Mouse (Mus musculus): Measurements from ENCODE around the gene Ephb2. TPM values are rescaled to one million over a fixed set of nuclear protein-coding genes. Genes with fewer than 3 reads are reported as not detected.

The Ephb2 gene
- polyA plus RNA-seq, 1 experiment: 4.6 TPM

DNA sequence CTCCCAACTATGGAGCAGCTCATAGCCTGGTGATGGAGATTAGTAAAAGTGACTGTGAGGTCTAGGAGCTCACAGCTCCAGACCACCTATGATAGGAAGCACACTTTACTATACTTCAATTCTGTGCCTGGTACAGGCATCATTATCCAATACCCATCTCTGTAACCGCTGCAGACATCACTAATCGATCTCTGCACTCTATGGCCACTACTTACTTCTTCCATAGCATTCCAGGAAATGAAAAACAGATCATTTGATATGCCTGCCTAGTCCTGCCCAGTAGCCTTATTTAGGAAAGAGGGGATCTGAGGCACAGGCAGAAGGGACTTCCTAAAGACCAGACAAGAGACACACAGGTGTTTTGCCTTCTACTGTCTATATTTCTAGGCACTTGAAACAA lies 59.9 kb downstream of the Ephb2 start:
- 79% methylated on average over 2 of the region's 2 CpGs for WGBS
- no peaks in the 10 kb centered on the region for H3K4me1 ChIP-seq (ENCODE audit: control insufficient read depth, insufficient read depth, low read length)
- no peak for DNase-seq
- TF ChIP-seq CTCF (IDR thresholded peaks at IDR 0.05; ENCODE audit: insufficient read depth, low read length) (no peak), POLR2A (IDR thresholded peaks at IDR 0.05; ENCODE audit: borderline replicate concordance, extremely low read depth, low read depth, low read length) (no peak)
- H3K4me3 ChIP-seq (replicated peaks; ENCODE audit: extremely low read depth, low read depth, low read length): no peak overlapping the region

DNA sequence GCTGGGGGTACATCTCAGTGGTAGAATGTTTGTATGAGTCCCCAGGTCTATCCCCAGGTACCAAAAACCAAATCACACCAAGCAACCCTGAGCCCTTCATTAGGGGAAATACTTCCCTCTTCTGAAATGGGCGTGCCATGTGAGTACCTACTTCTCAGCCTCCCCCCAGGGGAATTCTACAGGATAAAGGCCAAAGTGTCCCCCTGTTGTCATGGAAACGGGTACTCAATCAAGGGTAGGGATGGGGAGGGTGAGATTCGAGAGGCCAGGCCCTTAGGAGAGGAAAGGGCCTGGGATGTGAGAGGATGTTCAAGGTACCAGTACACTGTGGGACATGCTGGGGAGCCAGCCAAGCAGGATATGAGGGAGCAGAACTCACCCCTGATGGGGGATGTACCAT lies 61.6 kb downstream of the Ephb2 start:
- Histone ChIP-seq H3K4me3 (replicated peaks; ENCODE audit: extremely low read depth, low read depth, low read length) (no peak overlapping the region), H3K4me1 (ENCODE audit: control insufficient read depth, insufficient read depth, low read length) (no peaks in the 10 kb centered on the region)
- no peak for DNase-seq
- TF ChIP-seq POLR2A (IDR thresholded peaks at IDR 0.05; ENCODE audit: borderline replicate concordance, extremely low read depth, low read depth, low read length) (no peak), CTCF (IDR thresholded peaks at IDR 0.05; ENCODE audit: insufficient read depth, low read length) (no peak)
- 68% methylated on average over 3 of the region's 3 CpGs for WGBS

DNA sequence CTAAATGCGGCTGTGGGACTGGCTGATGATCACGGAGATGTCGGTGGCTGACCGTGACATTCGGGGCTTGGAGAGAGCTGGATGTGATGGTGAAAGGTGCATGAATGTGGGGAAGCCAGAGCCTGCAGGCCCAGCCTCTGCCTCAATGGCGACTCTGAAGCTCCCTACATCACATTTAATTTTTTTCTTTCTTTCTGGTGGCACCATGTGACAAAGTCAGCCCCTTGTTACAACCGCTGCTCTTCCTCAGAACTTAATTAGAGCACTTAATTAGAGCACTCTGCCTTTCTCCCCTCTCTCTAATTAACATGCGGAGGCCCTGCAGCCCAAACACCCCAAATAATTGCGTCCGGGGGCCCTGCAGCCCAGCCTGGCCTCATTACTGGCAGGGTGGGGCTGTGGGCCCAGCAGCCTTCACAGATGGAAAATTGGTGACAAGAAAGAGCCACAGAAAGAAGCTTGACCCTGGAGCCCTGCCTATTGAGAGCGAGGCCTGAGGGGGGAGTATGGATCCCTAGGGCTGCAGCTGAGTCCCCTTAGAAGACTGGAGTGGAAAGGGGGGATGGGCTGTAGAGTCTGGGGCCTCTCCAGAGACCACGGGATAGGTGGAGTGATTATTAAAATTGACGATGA lies 62.7 kb downstream of the Ephb2 start:
- TF ChIP-seq POLR2A (IDR thresholded peaks at IDR 0.05; ENCODE audit: borderline replicate concordance, extremely low read depth, low read depth, low read length) (no peak), CTCF (IDR thresholded peaks at IDR 0.05; ENCODE audit: insufficient read depth, low read length) (no peak)
- no peaks in the 10 kb centered on the region for H3K4me1 ChIP-seq (ENCODE audit: control insufficient read depth, insufficient read depth, low read length)
- DNase-seq: no peak
- 85% methylated on average over 13 of the region's 13 CpGs for WGBS
- H3K4me3 ChIP-seq (replicated peaks; ENCODE audit: extremely low read depth, low read depth, low read length): no peak overlapping the region

DNA sequence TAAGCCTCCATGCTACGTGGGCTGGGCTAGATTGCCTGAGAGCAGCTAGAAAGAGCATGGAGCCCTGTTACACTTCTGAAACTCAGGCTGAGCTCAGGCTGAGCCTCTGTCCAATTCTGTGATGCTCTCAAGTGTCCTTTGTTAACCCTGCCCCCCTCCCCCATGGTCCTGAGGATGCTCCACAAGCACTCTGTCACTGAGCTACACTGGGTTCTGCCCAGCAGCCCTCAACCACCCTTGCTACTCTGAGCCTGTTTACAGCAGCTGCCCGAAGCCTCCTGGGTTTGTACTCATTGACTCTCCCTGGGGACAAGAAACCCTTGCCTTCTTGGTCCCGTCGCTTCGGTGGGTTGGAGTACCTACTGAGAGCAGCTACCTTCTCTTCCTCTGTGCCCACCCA lies 63.5 kb downstream of the Ephb2 start:
- DNase-seq: no peak
- 90% methylated on average over 5 of the region's 5 CpGs for WGBS
- Histone ChIP-seq H3K4me3 (replicated peaks; ENCODE audit: extremely low read depth, low read depth, low read length) (no peak overlapping the region), H3K4me1 (ENCODE audit: control insufficient read depth, insufficient read depth, low read length) (no peaks in the 10 kb centered on the region)
- TF ChIP-seq POLR2A (IDR thresholded peaks at IDR 0.05; ENCODE audit: borderline replicate concordance, extremely low read depth, low read depth, low read length) (no peak), CTCF (IDR thresholded peaks at IDR 0.05; ENCODE audit: insufficient read depth, low read length) (no peak)

DNA sequence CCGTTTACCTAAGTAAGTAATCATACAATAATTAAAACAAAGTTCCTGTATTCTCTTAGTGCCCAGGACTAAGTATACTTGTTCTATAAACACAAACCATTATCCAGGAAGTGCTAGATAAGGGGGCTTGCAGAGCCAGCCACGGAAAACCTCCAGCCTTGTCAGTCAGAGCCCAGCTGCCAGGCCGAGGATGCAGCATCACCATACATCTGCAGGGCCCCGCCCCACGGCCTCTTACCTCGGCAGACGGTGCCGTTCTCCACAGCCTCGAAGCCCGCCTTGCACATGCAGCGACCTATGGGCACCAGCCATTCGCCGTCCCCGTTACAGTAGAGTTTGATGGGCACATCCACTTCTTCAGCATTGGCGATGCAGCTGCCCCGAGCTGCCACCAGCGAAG lies 65.1 kb downstream of the Ephb2 start:
- TF ChIP-seq POLR2A (IDR thresholded peaks at IDR 0.05; ENCODE audit: borderline replicate concordance, extremely low read depth, low read depth, low read length) (no peak), CTCF (IDR thresholded peaks at IDR 0.05; ENCODE audit: insufficient read depth, low read length) (no peak)
- Histone ChIP-seq H3K4me3 (replicated peaks; ENCODE audit: extremely low read depth, low read depth, low read length) (no peak overlapping the region), H3K4me1 (ENCODE audit: control insufficient read depth, insufficient read depth, low read length) (no peaks in the 10 kb centered on the region)
- DNase-seq: no peak
- 70% methylated on average over 17 of the region's 17 CpGs for WGBS

DNA sequence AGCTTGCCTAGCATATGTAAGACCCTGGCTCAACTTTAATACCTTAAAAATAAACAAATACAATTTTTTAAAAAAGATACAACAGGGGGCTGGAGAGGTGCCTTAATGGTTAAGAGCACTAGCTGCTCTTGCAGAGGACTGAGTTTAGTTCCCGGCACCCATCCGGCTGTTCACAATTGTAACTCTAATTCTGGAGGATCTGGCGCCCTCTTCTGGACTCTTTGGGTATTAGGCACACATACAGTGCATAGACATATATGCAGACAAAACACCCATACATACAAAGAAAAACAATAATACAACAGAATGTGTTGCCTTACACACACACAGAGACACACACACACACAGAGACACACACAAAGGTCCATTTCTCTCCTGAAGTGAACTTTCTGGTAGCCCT lies 67.3 kb downstream of the Ephb2 start:
- TF ChIP-seq CTCF (IDR thresholded peaks at IDR 0.05; ENCODE audit: insufficient read depth, low read length) (no peak), POLR2A (IDR thresholded peaks at IDR 0.05; ENCODE audit: borderline replicate concordance, extremely low read depth, low read depth, low read length) (no peak)
- no peak for DNase-seq
- 87% methylated on average over 3 of the region's 3 CpGs for WGBS
- Histone ChIP-seq H3K4me1 (ENCODE audit: control insufficient read depth, insufficient read depth, low read length) (no peaks in the 10 kb centered on the region), H3K4me3 (replicated peaks; ENCODE audit: extremely low read depth, low read depth, low read length) (no peak overlapping the region)

DNA sequence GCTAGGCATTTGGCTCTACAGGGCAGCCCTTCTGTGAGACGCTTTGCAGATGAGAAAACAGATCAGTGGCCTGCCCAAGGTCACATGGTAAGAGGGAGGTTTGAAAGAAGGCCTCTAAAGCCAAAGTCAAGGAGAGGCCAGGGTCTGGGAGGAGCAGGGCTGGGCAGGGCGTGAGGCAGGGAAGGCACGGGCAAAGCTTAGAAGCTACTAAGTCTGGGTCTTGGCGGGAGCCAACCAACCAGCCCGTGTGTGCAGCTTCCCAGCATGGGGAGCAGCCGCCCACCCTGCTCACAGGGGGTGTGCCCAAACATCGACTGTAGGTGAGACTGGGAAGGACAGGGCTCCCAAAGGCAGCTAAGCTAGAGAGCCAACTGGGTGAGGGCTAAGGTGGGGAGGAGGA lies 70.7 kb downstream of the Ephb2 start:
- TF ChIP-seq CTCF (IDR thresholded peaks at IDR 0.05; ENCODE audit: insufficient read depth, low read length) (no peak), POLR2A (IDR thresholded peaks at IDR 0.05; ENCODE audit: borderline replicate concordance, extremely low read depth, low read depth, low read length) (no peak)
- H3K4me1 ChIP-seq (ENCODE audit: control insufficient read depth, insufficient read depth, low read length): no peaks in the 10 kb centered on the region
- no peak for DNase-seq
- WGBS: 59% methylated on average over 7 of the region's 7 CpGs
- no peak overlapping the region for H3K4me3 ChIP-seq (replicated peaks; ENCODE audit: extremely low read depth, low read depth, low read length)

DNA sequence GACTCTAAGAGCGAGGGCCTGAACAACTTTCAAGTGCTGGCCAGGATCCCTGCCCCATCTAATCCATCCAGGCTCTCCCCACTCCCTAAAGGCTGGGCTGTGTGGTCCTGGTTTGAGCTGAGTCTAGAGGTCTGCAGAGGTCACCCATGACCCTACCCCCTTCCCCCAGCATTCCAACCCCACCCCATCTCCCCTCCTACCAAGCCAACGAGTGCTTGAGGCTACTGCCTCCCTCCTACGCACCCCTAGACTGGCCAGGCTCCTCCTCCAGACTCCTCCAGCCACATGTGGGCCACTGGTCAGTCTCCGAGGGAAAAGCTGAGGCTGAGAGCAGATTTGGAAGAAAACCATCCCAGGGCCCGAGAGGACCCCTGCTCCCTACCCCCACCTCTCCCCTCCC lies 72.4 kb downstream of the Ephb2 start:
- Histone ChIP-seq H3K4me3 (replicated peaks; ENCODE audit: extremely low read depth, low read depth, low read length) (no peak overlapping the region), H3K4me1 (ENCODE audit: control insufficient read depth, insufficient read depth, low read length) (no peaks in the 10 kb centered on the region)
- 46% methylated on average over 5 of the region's 5 CpGs for WGBS
- no peak for TF ChIP-seq CTCF (IDR thresholded peaks at IDR 0.05; ENCODE audit: insufficient read depth, low read length)
- no peak for TF ChIP-seq POLR2A (IDR thresholded peaks at IDR 0.05; ENCODE audit: borderline replicate concordance, extremely low read depth, low read depth, low read length)
- DNase-seq: no peak

DNA sequence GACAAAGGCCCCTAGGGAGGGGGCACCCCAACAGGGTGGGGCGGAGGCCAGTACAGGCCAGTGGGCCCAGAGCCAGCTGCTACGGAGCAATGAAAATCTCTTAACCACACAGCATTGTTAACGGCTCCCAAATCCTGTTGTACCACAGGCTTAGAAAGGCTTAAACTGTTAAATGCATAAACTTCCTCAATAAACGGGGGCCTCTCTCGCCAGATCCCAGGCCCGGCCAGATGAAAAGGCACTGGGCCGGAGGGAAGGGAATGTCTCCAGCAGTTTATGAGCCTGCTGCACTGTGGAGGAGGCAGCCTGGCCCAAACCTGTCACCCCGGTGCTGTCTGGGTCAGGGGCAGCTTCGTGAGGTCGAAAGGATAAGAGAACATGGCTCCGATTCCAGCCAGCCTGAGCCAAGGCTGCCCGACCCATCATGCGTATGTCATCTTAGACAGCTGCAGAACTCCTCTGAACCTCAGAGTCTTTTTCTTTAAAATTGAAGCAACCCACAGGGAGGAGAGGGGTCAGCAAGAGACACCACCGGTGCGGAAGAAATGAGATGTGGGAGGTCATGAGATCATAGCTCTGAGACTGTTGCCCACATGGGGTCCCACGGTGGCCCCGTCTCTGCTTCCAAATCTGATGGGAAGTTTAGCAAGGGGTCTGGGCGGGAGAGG lies 73.9 kb downstream of the Ephb2 start:
- H3K4me3 ChIP-seq (replicated peaks; ENCODE audit: extremely low read depth, low read depth, low read length): no peak overlapping the region
- H3K4me1 ChIP-seq (ENCODE audit: control insufficient read depth, insufficient read depth, low read length): no peaks in the 10 kb centered on the region
- TF ChIP-seq CTCF (IDR thresholded peaks at IDR 0.05; ENCODE audit: insufficient read depth, low read length) (no peak), POLR2A (IDR thresholded peaks at IDR 0.05; ENCODE audit: borderline replicate concordance, extremely low read depth, low read depth, low read length) (no peak)
- no peak for DNase-seq
- WGBS: 48% methylated on average over 18 of the region's 18 CpGs

DNA sequence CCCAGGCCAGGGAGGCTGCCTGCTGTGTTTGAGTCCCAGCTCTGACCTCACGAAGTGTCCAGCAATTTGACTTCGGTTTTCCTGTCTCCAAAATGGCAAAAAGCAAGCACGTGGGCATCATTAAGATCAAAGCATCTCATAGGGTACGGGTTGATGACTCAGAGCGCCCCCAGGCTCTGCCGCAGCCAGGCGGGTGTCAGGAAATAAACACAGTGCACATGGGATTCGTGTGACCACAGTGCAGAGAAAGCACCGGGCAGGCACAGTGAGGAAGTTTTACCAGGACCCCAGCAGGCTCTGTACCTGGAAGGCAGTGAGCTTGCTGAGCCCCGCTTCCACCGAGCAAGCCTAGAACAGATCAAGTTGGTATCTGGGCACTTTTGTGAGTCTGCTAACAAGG lies 74.9 kb downstream of the Ephb2 start:
- WGBS: 57% methylated on average over 11 of the region's 11 CpGs
- DNase-seq: no peak
- Histone ChIP-seq H3K4me3 (replicated peaks; ENCODE audit: extremely low read depth, low read depth, low read length) (no peak overlapping the region), H3K4me1 (ENCODE audit: control insufficient read depth, insufficient read depth, low read length) (no peaks in the 10 kb centered on the region)
- no peak for TF ChIP-seq CTCF (IDR thresholded peaks at IDR 0.05; ENCODE audit: insufficient read depth, low read length)
- TF ChIP-seq POLR2A (IDR thresholded peaks at IDR 0.05; ENCODE audit: borderline replicate concordance, extremely low read depth, low read depth, low read length): no peak

Measured in lung, adult 2 months (tissue).